Mouse (Mus musculus) erythroblast, embryonic 14.5 days (primary cell): ENCODE results near the gene AL732309.1.

Experiments
- GATA1 ChIP-seq: IDR thresholded peaks from 2 replicates; pipeline ENCODE4 v1.6.1; 2012; ENCODE audit warnings: low read length, inconsistent platforms, mixed read lengths
- TAL1 ChIP-seq: IDR thresholded peaks from 3 replicates; pipeline ENCODE4 v1.6.1; 2012; ENCODE audit warnings: low read length, inconsistent platforms, mixed read lengths

GRCm38 (mm10) chr2:25292054-25292544, 45.4 kb upstream of the AL732309.1 start:
- no peak for TF ChIP-seq GATA1
- TF ChIP-seq TAL1, result no peak
